Mouse (Mus musculus) midbrain, embryonic 15.5 days (tissue): ENCODE results near the gene Syndig1. TPM values are rescaled to one million over a fixed set of nuclear protein-coding genes. Genes with fewer than 3 reads are reported as not detected.

Experiments used
- ATAC-seq: fragments of 200-750 bp; cut with Nextera tagmentation; replicated peaks from 2 replicates; pipeline ENCODE4 v1.8.0; 2017; ENCODE audit warnings: moderate TSS enrichment
- H3K27ac ChIP-seq: fragments of 300-500 bp; sonication (generic); 2 replicates; pipeline ENCODE4 v1.5.1; 2015; ENCODE audit warnings: mild to moderate bottlenecking, inconsistent platforms
- H3K27me3 ChIP-seq: fragments of 300-500 bp; sonication (generic); replicated peaks from 2 replicates; pipeline ENCODE4 v1.6.1; 2015; ENCODE audit warnings: inconsistent platforms
- H3K36me3 ChIP-seq: fragments of 300-500 bp; sonication (generic); replicated peaks from 2 replicates; pipeline ENCODE4 v1.6.1; 2015; ENCODE audit warnings: inconsistent platforms
- H3K4me1 ChIP-seq: fragments of 300-500 bp; sonication (generic); 2 replicates; pipeline ENCODE4 v1.6.1; 2015; ENCODE audit warnings: inconsistent platforms
- H3K4me2 ChIP-seq: fragments of 300-500 bp; sonication (generic); 2 replicates; pipeline ENCODE4 v1.6.1; 2015; ENCODE audit warnings: inconsistent platforms, mild to moderate bottlenecking, moderate library complexity
- H3K4me3 ChIP-seq: fragments of 300-500 bp; sonication (generic); 2 replicates; pipeline ENCODE4 v1.5.1; 2015; ENCODE audit warnings: mild to moderate bottlenecking, inconsistent platforms
- H3K9ac ChIP-seq: fragments of 300-500 bp; sonication (generic); 2 replicates; pipeline ENCODE4 v1.6.1; 2015; ENCODE audit warnings: mild to moderate bottlenecking, inconsistent platforms
- H3K9me3 ChIP-seq: fragments of 300-500 bp; sonication (generic); 2 replicates; pipeline ENCODE4 v1.6.1; 2016; ENCODE audit warnings: inconsistent platforms
- WGBS: fragments of 180-500 bp; shearing (Covaris S2); methylation state at CpG from one replicate; pipeline ENCODE4 v1.1.7; 2015; ENCODE audit warnings: mixed read lengths; 5-methylcytosine and 5-hydroxymethylcytosine counted together
- polyA plus RNA-seq: library from polyadenylated mRNA; unstranded; fragments of >200 nt; fragmentation: Nextera tagmentation; extraction: Ambion mirVana; gene quantifications from 2 replicates; pipeline ENCODE4 v1.2.1, GENCODE M21; 2015

Syndig1 gene
- 21.2 and 21.5 TPM in 2 replicates for polyA plus RNA-seq

GRCm38 (mm10) chr2:149828911-149829310 is at the start of gene Syndig1:
TSS of gene Syndig1 (plus strand) at chr2:149829211.
- 87% methylated on average over 2 of the region's 2 CpGs for WGBS
- no peak for ATAC-seq
- H3K9ac ChIP-seq, result 0 out of 2 replicates have a peak within 1 kb of the TSS, but pooled peaks have one; percentile 58

GRCm38 (mm10) chr2:149798613-149799012 is 30.4 kb upstream of the Syndig1 start:
- Histone ChIP-seq H3K9ac (no peak overlapping the region), H3K4me2 (no peak overlapping the region), H3K9me3 (no peaks in the 10 kb centered on the region), H3K36me3 (no peaks in the 10 kb centered on the region), H3K4me1 (no peaks in the 10 kb centered on the region; the same call in 1 of the 2 replicates), H3K4me3 (no peak overlapping the region), H3K27me3 (no peaks in the 10 kb centered on the region), H3K27ac (no peak overlapping the region)
- 9% methylated on average over 3 of the region's 3 CpGs for WGBS
- peak; percentile 56; the same call in 1 of the 2 replicates for ATAC-seq

More at GRCm38 (mm10) chr2:149828911-149829310, at the start of gene Syndig1:
- H3K4me3 ChIP-seq, result peak within 1 kb of the TSS; percentile 66
- H3K36me3 ChIP-seq, result no peaks in the 10 kb centered on the region
- H3K4me2 ChIP-seq, result peak within 1 kb of the TSS; percentile 80
- H3K4me1 ChIP-seq, result peaks cover 15% of the 10 kb centered on the region
- no peak within 1 kb of the TSS for H3K27ac ChIP-seq
- no peaks in the 10 kb centered on the region for H3K9me3 ChIP-seq
- H3K27me3 ChIP-seq, result peaks cover 16% of the 10 kb centered on the region

GRCm38 (mm10) chr2:149804599-149805140 is 24.3 kb upstream of the Syndig1 start:
- Histone ChIP-seq H3K27me3 (no peaks in the 10 kb centered on the region), H3K4me3 (no peak overlapping the region), H3K9me3 (no peaks in the 10 kb centered on the region), H3K4me2 (no peak overlapping the region), H3K9ac (no peak overlapping the region), H3K27ac (no peak overlapping the region), H3K36me3 (no peaks in the 10 kb centered on the region), H3K4me1 (no peaks in the 10 kb centered on the region)
- ATAC-seq, result no peak
- WGBS, result 86% methylated on average over 3 of the region's 3 CpGs

- no peak for ATAC-seq
- no peak overlapping the region for H3K4me3 ChIP-seq
- no peak overlapping the region for H3K4me2 ChIP-seq
- no peak overlapping the region for H3K27ac ChIP-seq
- 93% methylated on average over 2 of the region's 2 CpGs for WGBS
- no peaks in the 10 kb centered on the region for H3K36me3 ChIP-seq
- no peak overlapping the region for H3K9ac ChIP-seq
- no peaks in the 10 kb centered on the region for H3K4me1 ChIP-seq
- no peaks in the 10 kb centered on the region for H3K27me3 ChIP-seq
- H3K9me3 ChIP-seq, result no peaks in the 10 kb centered on the region
Observed at GRCm38 (mm10) chr2:149805256-149805655, 23.8 kb upstream of the Syndig1 start.

- H3K36me3 ChIP-seq, result no peaks in the 10 kb centered on the region
- no peak overlapping the region for H3K27ac ChIP-seq
- no peaks in the 10 kb centered on the region for H3K4me1 ChIP-seq
- 83% methylated on average over 2 of the region's 2 CpGs for WGBS
- ATAC-seq, result no peak
- H3K4me3 ChIP-seq, result no peak overlapping the region
- H3K9ac ChIP-seq, result no peak overlapping the region
- no peaks in the 10 kb centered on the region for H3K9me3 ChIP-seq
- H3K4me2 ChIP-seq, result no peak overlapping the region
- no peaks in the 10 kb centered on the region for H3K27me3 ChIP-seq
Observed at GRCm38 (mm10) chr2:149812899-149813298, 16.1 kb upstream of the Syndig1 start.

GRCm38 (mm10) chr2:149818395-149818794 is 10.6 kb upstream of the Syndig1 start:
- 75% methylated on average over 3 of the region's 3 CpGs for WGBS

GRCm38 (mm10) chr2:149819751-149820150 is 9.3 kb upstream of the Syndig1 start:
- no peak overlapping the region for H3K27ac ChIP-seq
- no peaks in the 10 kb centered on the region for H3K9me3 ChIP-seq
- no peaks in the 10 kb centered on the region for H3K27me3 ChIP-seq
- no peak overlapping the region for H3K9ac ChIP-seq
- no peak for ATAC-seq
- no peak overlapping the region for H3K4me2 ChIP-seq
- no peaks in the 10 kb centered on the region for H3K36me3 ChIP-seq
- 89% methylated on average over 3 of the region's 3 CpGs for WGBS
- H3K4me3 ChIP-seq, result no peak overlapping the region
- H3K4me1 ChIP-seq, result no peaks in the 10 kb centered on the region

More at GRCm38 (mm10) chr2:149818395-149818794, 10.6 kb upstream of the Syndig1 start:
- ATAC-seq, result 0 out of 2 replicates have a peak, but pooled peaks have one; percentile 58
- Histone ChIP-seq H3K27ac (no peak overlapping the region), H3K36me3 (no peaks in the 10 kb centered on the region), H3K4me2 (no peak overlapping the region), H3K4me3 (no peak overlapping the region), H3K9me3 (no peaks in the 10 kb centered on the region), H3K9ac (no peak overlapping the region), H3K4me1 (no peaks in the 10 kb centered on the region), H3K27me3 (no peaks in the 10 kb centered on the region)

- no peak overlapping the region for H3K4me2 ChIP-seq
- no peak overlapping the region for H3K27ac ChIP-seq
- 37% methylated on average over 2 of the region's 2 CpGs for WGBS
- H3K4me3 ChIP-seq, result no peak overlapping the region
- no peaks in the 10 kb centered on the region for H3K36me3 ChIP-seq
- no peaks in the 10 kb centered on the region for H3K27me3 ChIP-seq
- no peaks in the 10 kb centered on the region for H3K4me1 ChIP-seq
- no peak for ATAC-seq
- no peak overlapping the region for H3K9ac ChIP-seq
- no peaks in the 10 kb centered on the region for H3K9me3 ChIP-seq
Observed at GRCm38 (mm10) chr2:149820201-149820600, 8.8 kb upstream of the Syndig1 start.

- no peaks in the 10 kb centered on the region for H3K9me3 ChIP-seq
- H3K27ac ChIP-seq, result no peak overlapping the region; the same call in 1 of the 2 replicates
- peak overlapping the region; percentile 80 for H3K4me2 ChIP-seq
- H3K36me3 ChIP-seq, result no peaks in the 10 kb centered on the region
- ATAC-seq, result peak; percentile 21
- peak overlapping the region; percentile 66 for H3K4me3 ChIP-seq
- H3K27me3 ChIP-seq, result peaks cover 19% of the 10 kb centered on the region
- WGBS, result 2% methylated on average over 26 of the region's 26 CpGs
- peaks cover 15% of the 10 kb centered on the region for H3K4me1 ChIP-seq
- peak overlapping the region; percentile 58 for H3K9ac ChIP-seq
Observed at GRCm38 (mm10) chr2:149829955-149830535, 1.0 kb downstream of the Syndig1 start.

- under 1% methylated on average over 82 of the region's 82 CpGs for WGBS
- Histone ChIP-seq H3K27ac (peak within 1 kb of the TSS; percentile 32), H3K4me2 (peak within 1 kb of the TSS; percentile 80), H3K27me3 (peaks cover 19% of the 10 kb centered on the region), H3K9ac (peak within 1 kb of the TSS; percentile 58), H3K9me3 (no peaks in the 10 kb centered on the region), H3K4me3 (peak within 1 kb of the TSS; percentile 66), H3K36me3 (no peaks in the 10 kb centered on the region), H3K4me1 (peaks cover 15% of the 10 kb centered on the region)
- peak; percentile 90 for ATAC-seq
Observed at GRCm38 (mm10) chr2:149830536-149831458, 1.8 kb downstream of the Syndig1 start, which contains the start of gene C530025M09Rik. TSS of gene C530025M09Rik (minus strand) at chr2:149831213.

- H3K36me3 ChIP-seq, result no peaks in the 10 kb centered on the region
- WGBS, result 2% methylated on average over 29 of the region's 29 CpGs
- H3K4me2 ChIP-seq, result peak overlapping the region; percentile 80
- no peaks in the 10 kb centered on the region for H3K9me3 ChIP-seq
- peak overlapping the region; percentile 66 for H3K4me3 ChIP-seq
- peak overlapping the region; percentile 32; the same call in 1 of the 2 replicates for H3K27ac ChIP-seq
- ATAC-seq, result peak; percentile 31; the same call in 1 of the 2 replicates
- H3K9ac ChIP-seq, result peak overlapping the region; percentile 58
- peaks cover 15% of the 10 kb centered on the region for H3K4me1 ChIP-seq
- peaks cover 19% of the 10 kb centered on the region for H3K27me3 ChIP-seq
Observed at GRCm38 (mm10) chr2:149831459-149832245, 2.6 kb downstream of the Syndig1 start.
